Mouse (Mus musculus) CH12.LX (cell line): ENCODE measurements around the gene Cnpy1. TPM values are rescaled to one million over a fixed set of nuclear protein-coding genes. Genes with fewer than 3 reads are reported as not detected.

Source experiments
- DNase-seq: peaks from one replicate; pipeline ENCODE4 v3.0.0-alpha.2; 2013; ENCODE audit errors: extremely low read depth
- H3K27ac ChIP-seq: 2 replicates; pipeline ENCODE4 v1.5.1; 2012; ENCODE audit warnings: low read depth, mild to moderate bottlenecking, control low read depth, moderate library complexity; ENCODE audit not compliant: insufficient read depth
- H3K27me3 ChIP-seq: replicated peaks from 2 replicates; pipeline ENCODE3; 2012; ENCODE audit warnings: inconsistent platforms
- H3K36me3 ChIP-seq, 2 experiments: replicated peaks in 1 of 2; 2 replicates each; pipeline versions ENCODE3 to v1.6.1; 2012; ENCODE audit warnings: inconsistent platforms in 1 of 2, low read length in 1 of 2, mild to moderate bottlenecking in 1 of 2, mixed read lengths in 1 of 2, moderate library complexity in 1 of 2; ENCODE audit not compliant: control insufficient read depth in 1 of 2, insufficient read depth in 1 of 2
- H3K4me1 ChIP-seq, 2 experiments: 2 replicates each; pipeline ENCODE4 v1.6.1; 2012; ENCODE audit warnings: inconsistent platforms in 1 of 2, moderate library complexity in 1 of 2; ENCODE audit not compliant: insufficient read depth in 2 of 2, control insufficient read depth in 1 of 2
- H3K4me2 ChIP-seq: 2 replicates; pipeline ENCODE4 v1.6.1; 2012; ENCODE audit warnings: low read depth, mild to moderate bottlenecking, control low read depth; ENCODE audit not compliant: poor library complexity, insufficient read depth, severe bottlenecking
- H3K4me3 ChIP-seq, 3 experiments: fragments of 150-350 bp in 1 of 3; sonication (generic) in 1 of 3; replicated peaks in 1 of 3; 2 replicates each; pipeline versions ENCODE3 to v1.5.1; 2011 to 2012; ENCODE audit warnings: low read depth in 2 of 3, low read length in 2 of 3, mild to moderate bottlenecking in 2 of 3, moderate library complexity in 2 of 3, control low read depth in 1 of 3, improper control_type of control experiment in 1 of 3, inconsistent platforms in 1 of 3, mixed read lengths in 1 of 3; ENCODE audit not compliant: poor library complexity in 1 of 3
- H3K79me2 ChIP-seq: replicated peaks from 2 replicates; pipeline ENCODE4 v1.6.1; 2012; ENCODE audit warnings: mild to moderate bottlenecking, moderate library complexity; ENCODE audit not compliant: control insufficient read depth, poor library complexity, insufficient read depth, severe bottlenecking; ENCODE audit errors: extremely low read depth
- H3K9ac ChIP-seq: 2 replicates; pipeline ENCODE4 v1.6.1; 2012; ENCODE audit warnings: low read depth, mild to moderate bottlenecking, control low read depth, moderate library complexity; ENCODE audit not compliant: insufficient read depth
- H3K9me3 ChIP-seq: replicated peaks from 2 replicates; pipeline ENCODE3; 2012; ENCODE audit warnings: low read length, inconsistent platforms, mixed read lengths
- BHLHE40 ChIP-seq: IDR thresholded peaks from 2 replicates; pipeline ENCODE4 v1.6.1; 2011; ENCODE audit warnings: mild to moderate bottlenecking, low read depth, low read length, improper control_type of control experiment
- CTCF ChIP-seq, 2 experiments: IDR thresholded peaks in 1 of 2; conservative IDR thresholded peaks in 1 of 2; 2 replicates each; pipeline ENCODE4 v1.5.1; 2011 to 2012; ENCODE audit warnings: low read depth in 2 of 2, low read length in 2 of 2, improper control_type of control experiment in 1 of 2, inconsistent platforms in 1 of 2, mild to moderate bottlenecking in 1 of 2, moderate library complexity in 1 of 2
- ELF1 ChIP-seq: IDR thresholded peaks from 2 replicates; pipeline ENCODE4 v1.6.1; 2014; ENCODE audit warnings: low read depth, mild to moderate bottlenecking, inconsistent platforms, low read length, improper control_type of control experiment
- EP300 ChIP-seq: IDR thresholded peaks from 2 replicates; pipeline ENCODE4 v1.6.1; 2011; ENCODE audit warnings: low read length, improper control_type of control experiment
- ETS1 ChIP-seq: conservative IDR thresholded peaks from 2 replicates; pipeline ENCODE4 v1.6.1; 2012; ENCODE audit warnings: low read depth, mild to moderate bottlenecking, inconsistent platforms, low read length, improper control_type of control experiment, moderate library complexity
- HCFC1 ChIP-seq: IDR thresholded peaks from 2 replicates; pipeline ENCODE4 v1.6.1; 2012; ENCODE audit warnings: low read depth, mild to moderate bottlenecking, inconsistent platforms, low read length, improper control_type of control experiment
- IRF4 ChIP-seq: IDR thresholded peaks from 2 replicates; pipeline ENCODE4 v1.6.1; 2014; ENCODE audit warnings: low read depth, mild to moderate bottlenecking, inconsistent platforms, low read length, improper control_type of control experiment
- JUN ChIP-seq: IDR thresholded peaks from 2 replicates; pipeline ENCODE4 v1.6.1; 2011; ENCODE audit warnings: low read depth, mild to moderate bottlenecking, low read length, improper control_type of control experiment, moderate library complexity; ENCODE audit not compliant: insufficient read depth
- JUND ChIP-seq: conservative IDR thresholded peaks from 2 replicates; pipeline ENCODE4 v1.6.1; 2011; ENCODE audit warnings: low read depth, low read length, improper control_type of control experiment
- MAX ChIP-seq: IDR thresholded peaks from 2 replicates; pipeline ENCODE4 v1.6.1; 2011; ENCODE audit warnings: low read length, improper control_type of control experiment
- MAZ ChIP-seq: IDR thresholded peaks from 2 replicates; pipeline ENCODE4 v1.6.1; 2012; ENCODE audit warnings: low read depth, mild to moderate bottlenecking, inconsistent platforms, low read length, improper control_type of control experiment, moderate library complexity
- NELFE ChIP-seq: IDR thresholded peaks from 2 replicates; pipeline ENCODE4 v1.6.1; 2011; ENCODE audit warnings: low read depth, low read length, improper control_type of control experiment
- NRF1 ChIP-seq: IDR thresholded peaks from 2 replicates; pipeline ENCODE4 v1.6.1; 2014; ENCODE audit warnings: low read depth, mild to moderate bottlenecking, inconsistent platforms, low read length, improper control_type of control experiment, moderate library complexity
- POLR2A ChIP-seq: IDR thresholded peaks from 2 replicates; pipeline ENCODE4 v1.6.1; 2011; ENCODE audit warnings: low read depth, mild to moderate bottlenecking, improper control_type of control experiment, low read length
- RCOR1 ChIP-seq: conservative IDR thresholded peaks from 2 replicates; pipeline ENCODE4 v1.6.1; 2012; ENCODE audit warnings: low read depth, mild to moderate bottlenecking, inconsistent platforms, low read length, improper control_type of control experiment
- USF1 ChIP-seq: IDR thresholded peaks from 2 replicates; pipeline ENCODE4 v1.6.1; 2014; ENCODE audit warnings: low read depth, mild to moderate bottlenecking, inconsistent platforms, low read length, improper control_type of control experiment
- USF2 ChIP-seq: conservative IDR thresholded peaks from 2 replicates; pipeline ENCODE4 v1.6.1; 2011; ENCODE audit warnings: low read depth, low read length, improper control_type of control experiment
- ZC3H11A ChIP-seq: IDR thresholded peaks from 2 replicates; pipeline ENCODE4 v1.6.1; 2012; ENCODE audit warnings: low read depth, mild to moderate bottlenecking, inconsistent platforms, low read length, improper control_type of control experiment
- ZMIZ1 ChIP-seq: IDR thresholded peaks from 2 replicates; pipeline ENCODE4 v1.6.1; 2012; ENCODE audit warnings: low read depth, mild to moderate bottlenecking, inconsistent platforms, low read length, improper control_type of control experiment
- ZNF384 ChIP-seq: IDR thresholded peaks from 2 replicates; pipeline ENCODE4 v1.6.1; 2012; ENCODE audit warnings: low read depth, low read length, improper control_type of control experiment, inconsistent platforms
- dilution Hi-C: fragments of 300-500 bp; cut with MboI; formaldehyde crosslinking; loops from 2 replicates; pipeline ENCODE4 v1.14.3; 2020; ENCODE audit warnings: low sequenced_read_pairs; ENCODE audit not compliant: extremely low pct_unique_long_range_greater_than_20kb, extremely low pct_ligation_motif_present
- in situ Hi-C: fragments of 300-500 bp; cut with MboI; formaldehyde crosslinking; loops from 3 replicates; pipeline ENCODE4 v1.14.3; 2019; ENCODE audit warnings: low sequenced_read_pairs, low pct_ligation_motif_present, low pct_unique_long_range_greater_than_20kb, mixed read lengths
- polyA plus RNA-seq: library from polyadenylated mRNA; unstranded; fragments of >175 nt; gene quantifications from 2 replicates; pipeline ENCODE4 v1.2.1, GENCODE M21; 2012; ENCODE audit warnings: low read depth; ENCODE audit not compliant: insufficient read length
- total RNA-seq, 2 experiments: library from RNA; depleted of rRNA; stranded (reverse); fragments of 300-350 nt in 1 of 2; fragments of >200 nt in 1 of 2; gene quantifications; 2 replicates each; pipeline ENCODE4 v1.2.3; 2012 to 2014

The Cnpy1 gene
- total and polyA plus RNA-seq, 3 experiments: 0.11 to 0.26 TPM; not detected in 1

GRCm38 (mm10) chr5:28157781-28158180 is 87.8 kb downstream of the Cnpy1 start:
- Histone ChIP-seq H3K36me3 (no peaks in the 10 kb centered on the region), H3K27me3 (peaks cover 65% of the 10 kb centered on the region), H3K4me2 (no peak overlapping the region), H3K4me1 (no peaks in the 10 kb centered on the region), H3K9ac (no peak overlapping the region), H3K79me2 (no peaks in the 10 kb centered on the region), H3K4me3 (no peak overlapping the region), H3K27ac (no peak overlapping the region), H3K9me3 (no peaks in the 10 kb centered on the region)
- TF ChIP-seq JUN: no peak
- TF ChIP-seq BHLHE40: no peak
- no peak for TF ChIP-seq ZMIZ1
- TF ChIP-seq NELFE: no peak
- no peak for TF ChIP-seq RCOR1
- TF ChIP-seq NRF1: no peak
- in situ Hi-C loops (no loop called here), dilution Hi-C loops (no loop called here)
- no peak for DNase-seq

- Histone ChIP-seq H3K9ac (no peak overlapping the region), H3K27ac (no peak overlapping the region), H3K4me3 (no peak overlapping the region), H3K79me2 (no peaks in the 10 kb centered on the region), H3K9me3 (no peaks in the 10 kb centered on the region), H3K36me3 (no peaks in the 10 kb centered on the region), H3K4me2 (no peak overlapping the region), H3K4me1 (no peaks in the 10 kb centered on the region), H3K27me3 (peaks cover 68% of the 10 kb centered on the region)
- dilution Hi-C loops: no loop called here
- TF ChIP-seq ELF1: no peak
- TF ChIP-seq CTCF (conservative IDR thresholded peaks at IDR 0.05 in 1 of 2, IDR thresholded peaks at IDR 0.05 in 1 of 2; ENCODE audit: low read depth in 2 of 2, low read length in 2 of 2): no peak
- TF ChIP-seq JUND: no peak
- TF ChIP-seq MAZ: no peak
- no peak for TF ChIP-seq IRF4
- no peak for TF ChIP-seq HCFC1
- no peak for TF ChIP-seq ETS1
- no peak for TF ChIP-seq ZNF384
- no peak for TF ChIP-seq ZC3H11A
- no peak for TF ChIP-seq EP300
- no peak for TF ChIP-seq JUN
- TF ChIP-seq POLR2A: no peak
- TF ChIP-seq NELFE: no peak
- no peak for TF ChIP-seq MAX
- TF ChIP-seq USF1: no peak
- no peak for TF ChIP-seq USF2
- DNase-seq: no peak
- in situ Hi-C loops: no loop called here
Measured at GRCm38 (mm10) chr5:28157044-28157730, 88.4 kb downstream of the Cnpy1 start.

Other genes with a start within 250 kb of the Cnpy1 start
- gene Insig1, start 174.4 kb downstream of the Cnpy1 start, total RNA-seq (2012; rRNA removed): 79.4 and 86.8 TPM in 2 replicates
- gene Insig1, start 174.4 kb downstream of the Cnpy1 start, total RNA-seq (2014; rRNA removed): 162 and 217 TPM in 2 replicates
- gene Insig1, start 174.4 kb downstream of the Cnpy1 start, polyA plus RNA-seq: 92.3 and 96.9 TPM in 2 replicates
- gene En2, start 80.1 kb downstream of the Cnpy1 start, total RNA-seq (2012; rRNA removed): not detected in 2 replicates
- not detected in 2 replicates for gene En2, start 80.1 kb downstream of the Cnpy1 start, total RNA-seq (2014; rRNA removed)
- gene En2, start 80.1 kb downstream of the Cnpy1 start, polyA plus RNA-seq: not detected in 2 replicates
- gene Rbm33, start 71.3 kb upstream of the Cnpy1 start, total RNA-seq (2012; rRNA removed): 14.4 and 15.1 TPM in 2 replicates
- 6.5 and 7.4 TPM in 2 replicates for gene Rbm33, start 71.3 kb upstream of the Cnpy1 start, total RNA-seq (2014; rRNA removed)
- 43.8 and 50.3 TPM in 2 replicates for gene Rbm33, start 71.3 kb upstream of the Cnpy1 start, polyA plus RNA-seq
- gene Shh, start 221.4 kb upstream of the Cnpy1 start, total RNA-seq (2012; rRNA removed): not detected in 2 replicates
- not detected in 2 replicates for gene Shh, start 221.4 kb upstream of the Cnpy1 start, total RNA-seq (2014; rRNA removed)
- gene Shh, start 221.4 kb upstream of the Cnpy1 start, polyA plus RNA-seq: not detected in 2 replicates